Mouse (Mus musculus) liver, embryonic 16.5 days (tissue): ENCODE data around the gene Vps26a. TPM values are rescaled to one million over a fixed set of nuclear protein-coding genes. Genes with fewer than 3 reads are reported as not detected.
A peak's percentile ranks its signal among the peaks of the same experiment; 100 is the strongest.

Source experiments
- ATAC-seq: fragments of 200-750 bp; cut with Nextera tagmentation; 2 replicates; pipeline ENCODE4 v1.8.0; 2017; ENCODE audit warnings: low read depth, mild to moderate bottlenecking, moderate number of reproducible peaks, moderate library complexity
- H3K27ac ChIP-seq: fragments of 300-500 bp; sonication (generic); 2 replicates; pipeline ENCODE4 v1.5.1; 2014; ENCODE audit warnings: mild to moderate bottlenecking, low read length
- H3K27me3 ChIP-seq: fragments of 300-500 bp; sonication (generic); 2 replicates; pipeline ENCODE4 v1.6.1; 2014; ENCODE audit warnings: low read depth, low read length, mixed read lengths; ENCODE audit not compliant: control insufficient read depth, insufficient read depth
- H3K36me3 ChIP-seq: fragments of 300-500 bp; sonication (generic); 2 replicates; pipeline ENCODE4 v1.6.1; 2014; ENCODE audit warnings: mild to moderate bottlenecking; ENCODE audit not compliant: control insufficient read depth, insufficient read depth
- H3K4me1 ChIP-seq: fragments of 300-500 bp; sonication (generic); 2 replicates; pipeline ENCODE4 v1.6.1; 2014; ENCODE audit warnings: low read depth, low read length, mixed read lengths; ENCODE audit not compliant: control insufficient read depth
- H3K4me2 ChIP-seq: fragments of 300-500 bp; sonication (generic); 2 replicates; pipeline ENCODE4 v1.6.1; 2014; ENCODE audit warnings: low read depth, low read length, mixed read lengths
- H3K4me3 ChIP-seq: fragments of 300-500 bp; sonication (generic); 2 replicates; pipeline ENCODE4 v1.5.1; 2014; ENCODE audit warnings: low read depth, mild to moderate bottlenecking, low read length
- H3K9ac ChIP-seq: fragments of 300-500 bp; sonication (generic); 2 replicates; pipeline ENCODE4 v1.6.1; 2014; ENCODE audit warnings: low read depth, low read length
- H3K9me3 ChIP-seq: fragments of 300-500 bp; sonication (generic); replicated peaks from 2 replicates; pipeline ENCODE4 v1.6.1; 2016; ENCODE audit warnings: low read length; ENCODE audit not compliant: control insufficient read depth
- WGBS: fragments of 180-500 bp; shearing (Covaris S2); extraction: QIAGEN DNeasy Blood & Tissue Kit; methylation state at CpG from one replicate; pipeline ENCODE4 v1.1.7; 2014; ENCODE audit not compliant: insufficient replicate concordance; 5-methylcytosine and 5-hydroxymethylcytosine counted together
- polyA plus RNA-seq: library from polyadenylated mRNA; unstranded; fragments of >200 nt; fragmentation: Nextera tagmentation; extraction: Ambion mirVana; gene quantifications from 2 replicates; pipeline ENCODE4 v1.2.1, GENCODE M21; 2015

Vps26a gene
- polyA plus RNA-seq, 1 experiment from 2014 or later, result 38.0 TPM

GRCm38 (mm10) chr10:62512855-62513254, 26.2 kb upstream of the Vps26a start:
- WGBS, result 81% methylated on average over 4 of the region's 4 CpGs
- no peak overlapping the region for H3K27ac ChIP-seq
- H3K4me1 ChIP-seq, result peaks cover 11% of the 10 kb centered on the region
- H3K36me3 ChIP-seq, result no peaks in the 10 kb centered on the region
- no peaks in the 10 kb centered on the region for H3K27me3 ChIP-seq
- no peak overlapping the region for H3K4me2 ChIP-seq
- ATAC-seq, result no peak
- no peak overlapping the region for H3K9ac ChIP-seq
- no peaks in the 10 kb centered on the region for H3K9me3 ChIP-seq
- no peak overlapping the region for H3K4me3 ChIP-seq

- no peak overlapping the region for H3K27ac ChIP-seq
- no peaks in the 10 kb centered on the region for H3K27me3 ChIP-seq
- ATAC-seq, result no peak
- WGBS, result 16% methylated on average over 6 of the region's 6 CpGs
- H3K4me3 ChIP-seq, result no peak overlapping the region
- peaks cover 17% of the 10 kb centered on the region for H3K4me1 ChIP-seq
- H3K9me3 ChIP-seq, result no peaks in the 10 kb centered on the region
- no peaks in the 10 kb centered on the region for H3K36me3 ChIP-seq
- no peak overlapping the region for H3K9ac ChIP-seq
- H3K4me2 ChIP-seq, result no peak overlapping the region
Observed at GRCm38 (mm10) chr10:62511528-62511927, 24.9 kb upstream of the Vps26a start.

GRCm38 (mm10) chr10:62509032-62509656, 22.5 kb upstream of the Vps26a start:
- Histone ChIP-seq H3K9me3 (no peaks in the 10 kb centered on the region), H3K36me3 (no peaks in the 10 kb centered on the region), H3K27me3 (no peaks in the 10 kb centered on the region), H3K4me2 (peak overlapping the region; percentile 79), H3K9ac (no peak overlapping the region), H3K4me1 (peaks cover 34% of the 10 kb centered on the region), H3K27ac (no peak overlapping the region; the same call in 1 of the 2 replicates), H3K4me3 (no peak overlapping the region)
- no peak for ATAC-seq
- WGBS, result 40% methylated on average over 11 of the region's 11 CpGs

GRCm38 (mm10) chr10:62508459-62508858, 21.9 kb upstream of the Vps26a start:
- H3K4me3 ChIP-seq, result peak overlapping the region; percentile 58
- H3K27ac ChIP-seq, result peak overlapping the region; percentile 75
- H3K9ac ChIP-seq, result peak overlapping the region; percentile 61
- H3K36me3 ChIP-seq, result no peaks in the 10 kb centered on the region
- ATAC-seq, result no peak
- H3K9me3 ChIP-seq, result no peaks in the 10 kb centered on the region
- 2% methylated on average over 11 of the region's 11 CpGs for WGBS
- peak overlapping the region; percentile 79 for H3K4me2 ChIP-seq
- H3K4me1 ChIP-seq, result peaks cover 41% of the 10 kb centered on the region
- no peaks in the 10 kb centered on the region for H3K27me3 ChIP-seq

DNA sequence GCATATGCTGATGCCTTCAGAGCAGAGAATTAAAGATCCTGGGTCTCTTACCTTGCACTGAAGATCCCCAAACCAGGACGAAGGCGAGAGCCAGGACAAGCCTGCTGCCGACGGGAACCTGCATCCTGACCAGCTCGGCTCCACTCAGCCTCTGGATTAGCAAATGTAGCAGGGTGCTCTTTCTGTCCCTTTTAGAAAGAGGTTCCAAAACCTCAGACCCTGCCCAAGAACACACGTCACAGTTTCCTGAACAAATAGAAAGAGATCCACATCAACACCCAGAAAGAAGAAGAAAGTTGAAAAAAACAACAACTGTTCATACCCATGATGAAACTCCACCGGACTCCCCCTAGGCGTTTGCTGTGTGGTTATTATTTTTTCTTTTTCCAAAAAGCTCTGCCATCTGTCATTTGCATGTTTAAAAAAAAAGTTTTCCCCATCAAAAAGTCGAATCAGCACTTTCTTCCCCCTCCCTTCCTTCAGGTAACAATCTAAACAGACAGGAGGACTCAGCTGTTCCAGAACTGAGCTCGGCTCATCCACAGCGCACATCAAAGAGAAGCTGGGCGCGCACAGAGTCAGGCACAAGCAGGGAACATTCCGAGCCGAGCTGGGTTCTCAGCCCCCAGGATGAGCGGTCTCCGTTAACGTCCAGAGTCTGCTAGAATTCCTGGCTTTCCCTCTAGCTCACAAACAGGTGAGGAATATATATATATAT, 21.1 kb upstream of the Vps26a start:
- Histone ChIP-seq H3K27me3 (no peaks in the 10 kb centered on the region), H3K9ac (peak overlapping the region; percentile 61), H3K4me1 (peaks cover 45% of the 10 kb centered on the region), H3K27ac (peak overlapping the region; percentile 75), H3K36me3 (no peaks in the 10 kb centered on the region), H3K9me3 (no peaks in the 10 kb centered on the region), H3K4me2 (peak overlapping the region; percentile 79), H3K4me3 (peak overlapping the region; percentile 58)
- WGBS, result 2% methylated on average over 18 of the region's 18 CpGs
- peak; percentile 31; the same call in 1 of the 2 replicates for ATAC-seq

DNA sequence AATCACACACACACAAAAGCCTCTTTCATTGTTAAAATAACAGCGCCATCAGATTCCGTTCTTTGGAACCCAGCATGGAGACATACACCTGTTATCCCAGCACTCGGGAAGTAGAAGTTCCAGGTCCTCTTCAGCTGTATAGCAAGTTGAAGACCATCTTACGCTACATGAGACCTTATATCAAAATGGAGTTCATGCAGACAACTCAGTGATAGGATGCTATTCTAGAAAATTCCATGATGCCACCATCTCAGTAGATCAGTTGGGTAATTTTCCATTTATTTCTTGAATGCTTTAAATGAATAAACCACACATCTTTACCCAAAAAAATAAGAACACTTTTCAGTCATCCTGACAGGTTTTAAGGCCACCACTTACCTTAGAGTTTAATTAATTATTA, 20.5 kb upstream of the Vps26a start:
- Histone ChIP-seq H3K4me1 (peaks cover 50% of the 10 kb centered on the region), H3K27me3 (no peaks in the 10 kb centered on the region), H3K27ac (no peak overlapping the region), H3K9me3 (no peaks in the 10 kb centered on the region), H3K4me2 (peak overlapping the region; percentile 79), H3K36me3 (no peaks in the 10 kb centered on the region), H3K4me3 (peak overlapping the region; percentile 58; the same call in 1 of the 2 replicates), H3K9ac (no peak overlapping the region)
- WGBS, result 59% methylated on average over 4 of the region's 4 CpGs
- no peak for ATAC-seq

DNA sequence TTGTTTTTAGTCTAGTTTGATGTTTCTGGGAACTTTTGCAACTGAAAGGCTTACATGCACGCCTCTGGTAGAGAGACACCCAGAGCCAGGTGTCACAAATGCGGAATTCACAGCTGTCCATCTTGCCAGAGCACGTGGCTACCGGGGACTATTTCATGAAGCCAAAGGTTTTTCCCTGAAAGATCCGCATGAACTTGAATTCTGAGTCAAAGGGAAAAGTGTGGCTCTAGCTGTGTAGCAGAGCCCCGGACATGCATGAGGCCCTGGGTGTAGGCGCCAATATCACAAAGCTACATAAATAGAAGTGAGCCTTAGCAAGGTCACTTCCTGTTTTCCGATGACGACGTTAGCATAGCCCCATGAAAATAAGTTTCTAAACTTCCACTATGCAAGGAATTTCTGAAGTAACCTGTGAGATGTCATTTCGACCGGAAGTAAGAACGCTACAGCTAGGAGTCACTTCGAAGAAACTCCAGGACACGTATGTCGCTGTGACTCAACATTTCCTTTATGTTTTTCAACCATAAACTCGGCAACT, 19.5 kb upstream of the Vps26a start:
- 18% methylated on average over 17 of the region's 17 CpGs for WGBS
- ATAC-seq, result peak; percentile 49
- H3K27ac ChIP-seq, result peak overlapping the region; percentile 76
- no peaks in the 10 kb centered on the region for H3K36me3 ChIP-seq
- peak overlapping the region; percentile 79 for H3K4me2 ChIP-seq
- peak overlapping the region; percentile 44 for H3K9ac ChIP-seq
- H3K4me3 ChIP-seq, result peak overlapping the region; percentile 34
- H3K27me3 ChIP-seq, result no peaks in the 10 kb centered on the region
- H3K4me1 ChIP-seq, result peaks cover 56% of the 10 kb centered on the region
- no peaks in the 10 kb centered on the region for H3K9me3 ChIP-seq

DNA sequence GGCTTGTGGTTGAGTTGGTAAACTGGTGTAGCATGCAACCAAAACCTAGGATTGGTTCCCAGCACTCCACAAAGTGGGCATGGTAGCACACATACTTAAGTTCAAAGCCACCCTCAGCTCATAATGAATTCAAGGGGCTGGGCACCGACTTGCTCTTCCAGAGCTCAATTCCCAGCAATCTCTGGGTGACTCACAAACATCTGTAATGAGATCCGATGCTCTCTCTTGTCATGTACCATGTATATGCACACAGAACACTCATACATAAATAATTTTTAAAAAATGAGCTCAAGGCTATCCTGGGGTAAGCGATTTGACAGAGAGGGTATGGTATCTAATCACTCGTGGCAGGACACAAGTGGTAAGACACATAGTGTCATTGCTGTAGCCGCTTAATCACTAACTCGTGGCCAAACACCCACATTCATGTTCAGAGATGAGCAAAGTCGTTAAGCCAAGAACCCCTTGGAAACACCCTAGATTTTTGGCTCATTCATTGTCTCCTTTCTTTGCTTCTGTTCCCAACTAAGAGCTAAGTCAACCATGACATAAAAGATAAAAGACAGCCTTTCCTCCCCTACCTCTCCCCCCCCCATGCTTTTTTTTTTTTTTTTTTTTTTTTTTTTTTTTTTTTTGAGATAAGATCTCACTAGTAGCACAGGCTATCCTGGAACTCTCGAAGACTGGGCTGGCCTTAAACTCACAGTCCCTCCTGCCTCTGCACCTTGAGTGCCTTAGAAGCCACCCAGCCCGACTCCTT, 18.8 kb upstream of the Vps26a start:
- Histone ChIP-seq H3K27me3 (no peaks in the 10 kb centered on the region), H3K9me3 (no peaks in the 10 kb centered on the region), H3K36me3 (no peaks in the 10 kb centered on the region), H3K4me1 (peaks cover 62% of the 10 kb centered on the region), H3K27ac (peak overlapping the region; percentile 76), H3K4me2 (peak overlapping the region; percentile 79), H3K9ac (peak overlapping the region; percentile 44; the same call in 1 of the 2 replicates), H3K4me3 (peak overlapping the region; percentile 34; the same call in 1 of the 2 replicates)
- ATAC-seq, result no peak
- 34% methylated on average over 9 of the region's 9 CpGs for WGBS
